Mouse (Mus musculus) T-helper 2 cell (primary cell): ENCODE data around the gene Kcnd3.

Source experiments
- in situ Hi-C: fragments of 300-600 bp; cut with MboI, MseI; formaldehyde crosslinking; loops from one replicate; pipeline ENCODE4 v1.15.1; 2025; ENCODE audit warnings: high pct_unique_total_duplicates

Kcnd3 gene

GRCm38 (mm10) chr3:105716353-105717000 is 264.3 kb downstream of the Kcnd3 start:
- in situ Hi-C loops, result no loop called here

- in situ Hi-C loops, result no loop called here
Observed at GRCm38 (mm10) chr3:105717856-105718555, 265.9 kb downstream of the Kcnd3 start.

DNA sequence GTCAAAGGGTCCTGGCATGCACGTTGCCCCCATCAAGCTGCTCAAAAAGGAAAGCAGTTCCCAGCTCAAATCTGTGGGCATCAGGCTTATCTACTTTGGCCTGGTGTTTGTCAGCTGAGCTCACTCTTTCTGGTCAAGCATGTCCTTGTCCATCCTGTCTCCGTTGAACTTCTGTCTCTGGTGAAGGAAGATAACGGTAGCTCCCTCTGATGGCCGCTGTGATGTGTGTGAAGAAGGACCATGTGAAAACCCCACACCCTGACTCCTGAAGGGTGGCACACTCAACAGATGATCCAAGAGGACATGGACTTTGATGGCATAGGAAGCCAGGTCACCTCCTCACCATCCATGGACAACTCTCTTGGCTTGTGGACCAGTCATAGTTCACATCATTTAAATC is 266.6 kb downstream of the Kcnd3 start:
- in situ Hi-C loops, result no loop called here

- in situ Hi-C loops, result loop anchor here (5.0 kb wide), 1 partner anchor 43 kb away; no protein-coding TSS in a partner anchor
Observed at GRCm38 (mm10) chr3:105719979-105720378, 267.8 kb downstream of the Kcnd3 start.

- in situ Hi-C loops, result loop anchor here (5.0 kb wide), 1 partner anchor 43 kb away; no protein-coding TSS in a partner anchor
Observed at GRCm38 (mm10) chr3:105720514-105720913, 268.4 kb downstream of the Kcnd3 start.

DNA sequence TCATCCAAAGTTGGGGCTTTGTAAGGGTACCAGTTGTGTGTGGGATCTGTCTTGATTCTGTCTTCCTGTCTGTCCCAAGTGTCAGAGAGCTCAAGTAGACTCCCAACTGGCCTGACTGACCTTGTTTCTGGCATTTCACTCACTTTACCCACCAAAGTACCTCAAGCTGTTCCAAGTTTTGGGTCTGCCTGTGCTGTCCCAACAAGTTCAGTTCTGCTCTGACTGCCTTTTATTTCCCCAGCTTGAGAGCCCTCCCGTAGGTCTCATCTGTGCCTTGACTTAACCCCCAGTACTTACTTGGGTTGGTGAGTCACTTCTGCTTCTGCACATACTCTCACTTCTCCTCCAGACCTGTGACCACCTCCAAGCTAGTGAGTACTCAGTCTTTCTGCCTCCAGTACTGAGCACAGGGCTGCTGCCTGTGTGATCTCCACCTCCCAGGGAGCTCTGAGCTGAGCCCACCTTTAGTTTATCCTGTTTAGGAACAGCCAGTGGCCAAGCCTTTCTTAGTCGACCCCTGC is 269.6 kb downstream of the Kcnd3 start:
- in situ Hi-C loops, result loop anchor here (5.0 kb wide), 1 partner anchor 44 kb away; no protein-coding TSS in a partner anchor

DNA sequence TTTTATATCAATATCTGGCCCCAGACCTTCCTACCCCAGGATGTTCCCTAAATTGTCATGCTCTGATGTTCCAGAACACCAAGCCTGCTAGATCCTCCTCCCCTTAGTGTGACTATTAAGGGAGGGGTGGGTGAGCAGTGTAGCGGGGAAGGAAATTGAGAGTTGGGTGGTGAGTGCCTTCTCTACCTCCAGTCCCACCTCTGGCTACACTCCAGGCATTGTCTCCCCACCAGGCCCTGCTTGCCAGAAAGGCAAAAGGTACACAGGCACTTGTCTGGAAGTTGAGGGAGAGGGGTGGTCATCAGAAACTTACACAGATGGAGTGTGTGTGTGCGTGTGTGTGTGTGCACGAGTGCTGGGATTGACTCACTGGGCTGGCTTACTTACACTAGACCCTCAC is 270.4 kb downstream of the Kcnd3 start:
- in situ Hi-C loops, result loop anchor here (5.0 kb wide), 1 partner anchor 45 kb away; no protein-coding TSS in a partner anchor
